Comparison of ENCODE assay signal across 8 mouse cellular contexts in the genomic region with DNA sequence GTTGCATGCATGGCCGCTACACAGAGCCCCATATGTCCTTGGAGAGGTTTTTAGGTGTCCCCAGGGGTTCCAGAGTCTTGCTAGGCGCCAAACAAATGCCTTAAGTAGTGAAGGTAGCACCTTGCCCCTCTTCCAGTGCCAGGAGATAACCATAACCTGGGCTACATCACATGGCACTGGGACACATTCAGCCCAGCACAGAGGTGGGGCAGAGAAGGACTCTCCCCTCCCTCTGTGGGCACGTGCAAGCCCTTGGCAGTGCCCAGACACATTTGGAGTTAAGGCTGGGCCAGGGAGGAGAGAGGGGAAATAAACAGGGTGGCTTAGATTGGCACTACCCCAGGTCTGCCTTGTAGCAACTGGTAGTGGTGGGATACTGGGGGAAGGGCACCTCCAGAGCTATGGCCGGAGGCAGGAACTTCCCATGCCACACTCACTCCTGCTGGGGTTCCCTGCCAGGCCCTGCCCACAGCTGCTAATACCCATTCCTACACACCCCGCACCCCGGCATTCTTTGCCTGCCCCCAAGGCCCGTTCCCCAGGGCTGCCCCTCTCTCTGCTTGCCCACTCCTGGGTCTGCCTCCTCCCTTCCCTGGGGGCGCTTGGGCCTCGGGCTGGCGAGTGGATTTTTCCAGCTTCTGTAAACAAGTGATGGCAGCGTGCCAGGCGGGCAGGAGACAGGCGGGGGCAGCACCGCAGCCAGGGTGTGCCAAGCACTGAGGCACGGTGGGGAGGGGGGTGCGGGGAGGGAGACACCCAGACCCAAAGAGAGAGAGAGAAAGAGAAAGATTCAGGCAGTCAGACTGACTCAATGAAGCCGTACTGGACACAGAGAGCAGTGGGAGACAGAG. TPM values are rescaled to one million over a fixed set of nuclear protein-coding genes. Genes with fewer than 3 reads are reported as not detected.
DNase-seq lines count a peak whose midpoint lies in the region; ATAC-seq lines count a peak whose summit lies in the region.

No protein-coding gene starts in this region.

- 43% methylated on average over 16 of the region's 17 CpGs for whole genome bisulfite sequencing in embryonic facial prominence, embryonic 11.5 days
- 32% methylated on average over 16 of the region's 17 CpGs for whole genome bisulfite sequencing in heart, embryonic 10.5 days
- WGBS in limb, embryonic 15.5 days = 27% methylated on average over 17 of the region's 17 CpGs
- WGBS in midbrain, embryonic 16.5 days = 9% methylated on average over 17 of the region's 17 CpGs

- H3K4me2 ChIP-seq in embryonic facial prominence, embryonic 11.5 days (ENCODE audit: low read depth, low read length) = no peak overlapping the region
- H3K4me2 ChIP-seq in limb, embryonic 15.5 days = peak overlapping the region; percentile 39
- peak overlapping the region; percentile 93 for H3K4me2 ChIP-seq in midbrain, embryonic 16.5 days (ENCODE audit: low read length)

- peaks cover 22% of the 10 kb centered on the region for H3K4me1 ChIP-seq in embryonic facial prominence, embryonic 11.5 days (ENCODE audit: control insufficient read depth, insufficient read depth, low read length)
- peaks cover 98% of the 10 kb centered on the region for H3K4me1 ChIP-seq in heart, embryonic 10.5 days
- H3K4me1 ChIP-seq in limb, embryonic 15.5 days = peaks cover 94% of the 10 kb centered on the region
- H3K4me1 ChIP-seq in midbrain, embryonic 16.5 days (ENCODE audit: control insufficient read depth, insufficient read depth, low read length) = peaks cover 91% of the 10 kb centered on the region

- no peaks in the 10 kb centered on the region for H3K9me3 ChIP-seq in embryonic facial prominence, embryonic 11.5 days (replicated peaks; ENCODE audit: control insufficient read depth, low read length)
- no peaks in the 10 kb centered on the region for H3K9me3 ChIP-seq in heart, embryonic 10.5 days
- H3K9me3 ChIP-seq in limb, embryonic 15.5 days = no peaks in the 10 kb centered on the region
- H3K9me3 ChIP-seq in midbrain, embryonic 16.5 days (replicated peaks; ENCODE audit: control insufficient read depth, low read length, poor library complexity, severe bottlenecking) = no peaks in the 10 kb centered on the region

- no peaks in the 10 kb centered on the region for H3K36me3 ChIP-seq in embryonic facial prominence, embryonic 11.5 days (replicated peaks; ENCODE audit: control insufficient read depth, insufficient read depth, low read depth, low read length)
- peaks cover 13% of the 10 kb centered on the region for H3K36me3 ChIP-seq in heart, embryonic 10.5 days
- H3K36me3 ChIP-seq in limb, embryonic 15.5 days = peaks cover 8% of the 10 kb centered on the region; the same call in 1 of the 2 replicates
- peaks cover 13% of the 10 kb centered on the region for H3K36me3 ChIP-seq in midbrain, embryonic 16.5 days (ENCODE audit: control insufficient read depth, insufficient read depth, low read length)

- ATAC-seq in embryonic facial prominence, embryonic 11.5 days (replicated peaks; ENCODE audit: insufficient number of reproducible peaks, low FRiP score, low TSS enrichment, low read depth) = no peak
- peak; percentile 35 for ATAC-seq in limb, embryonic 15.5 days (ENCODE audit: insufficient number of reproducible peaks, low FRiP score, low TSS enrichment, low read depth)
- ATAC-seq in midbrain, embryonic 16.5 days = peak; percentile 56
- no peak for ATAC-seq in activated CD4-positive, CD25-positive, alpha-beta regulatory T cell, adult 4 months

- H3K9ac ChIP-seq in embryonic facial prominence, embryonic 11.5 days (replicated peaks; ENCODE audit: low read length) = peak overlapping the region; percentile 34
- H3K9ac ChIP-seq in limb, embryonic 15.5 days = 0 out of 2 replicates have a peak overlapping the region, but pooled peaks have one; percentile 2
- H3K9ac ChIP-seq in midbrain, embryonic 16.5 days (ENCODE audit: low read depth, low read length) = peak overlapping the region; percentile 63

- H3K27ac ChIP-seq in embryonic facial prominence, embryonic 11.5 days (replicated peaks; ENCODE audit: low read depth, low read length) = no peak overlapping the region
- peak overlapping the region; percentile 90 for H3K27ac ChIP-seq in heart, embryonic 10.5 days
- peak overlapping the region; percentile 86 for H3K27ac ChIP-seq in limb, embryonic 15.5 days
- peak overlapping the region; percentile 97 for H3K27ac ChIP-seq in midbrain, embryonic 16.5 days (ENCODE audit: low read length)

- peak; percentile 84 for DNase-seq in ovary, adult 18-20 months (ENCODE audit: low spot score)
- no peak for DNase-seq in ovary, postnatal 10 days (ENCODE audit: low spot score)
- DNase-seq in embryonic facial prominence, embryonic 11.5 days (ENCODE audit: low spot score) = no peak
- DNase-seq in heart, embryonic 10.5 days (ENCODE audit: low spot score) = no peak
- peak; percentile 81 for DNase-seq in kidney, adult 9 months

- no peak overlapping the region for H3K4me3 ChIP-seq in embryonic facial prominence, embryonic 11.5 days (ENCODE audit: low read depth, low read length)
- peak overlapping the region; percentile 41 for H3K4me3 ChIP-seq in heart, embryonic 10.5 days
- peak overlapping the region; percentile 9; the same call in 1 of the 2 replicates for H3K4me3 ChIP-seq in limb, embryonic 15.5 days
- 0 out of 2 replicates have a peak overlapping the region, but pooled peaks have one; percentile 5 for H3K4me3 ChIP-seq in midbrain, embryonic 16.5 days (ENCODE audit: low read depth, low read length)

- H3K27me3 ChIP-seq in embryonic facial prominence, embryonic 11.5 days (ENCODE audit: control insufficient read depth, insufficient read depth, low read length) = no peaks in the 10 kb centered on the region
- no peaks in the 10 kb centered on the region for H3K27me3 ChIP-seq in heart, embryonic 10.5 days (ENCODE audit: insufficient read depth, poor library complexity, severe bottlenecking)
- H3K27me3 ChIP-seq in limb, embryonic 15.5 days = no peaks in the 10 kb centered on the region
- H3K27me3 ChIP-seq in midbrain, embryonic 16.5 days (ENCODE audit: control insufficient read depth, insufficient read depth, low read depth, low read length) = no peaks in the 10 kb centered on the region

RNA-seq across cellular contexts. Expression of gene Thra, which starts 10.1 kb away (rescaled TPM):
- 19.7 and 20.3 TPM in 2 replicates for polyA plus RNA-seq in embryonic facial prominence, embryonic 11.5 days (2014; fragmentation: Nextera tagmentation; extraction: Ambion mirVana)
- polyA plus RNA-seq in heart, embryonic 10.5 days (2016; fragmentation: Nextera tagmentation; extraction: Ambion mirVana) = 19.2 and 23.2 TPM in 2 replicates
- polyA plus RNA-seq in limb, embryonic 15.5 days (2015; fragmentation: Nextera tagmentation; extraction: Ambion mirVana) = 38.4 and 39.6 TPM in 2 replicates
- polyA plus RNA-seq in midbrain, embryonic 16.5 days (2015; fragmentation: Nextera tagmentation; extraction: Ambion mirVana) = 139 and 149 TPM in 2 replicates
- 1 to 10 TPM; 1.4 to 3.5 TPM for polyA plus RNA-seq in activated CD4-positive, CD25-positive, alpha-beta regulatory T cell, adult 4 months (2017; shearing (Covaris generic))

RNA-seq across cellular contexts. Expression of gene Med24, which starts 21.3 kb away (rescaled TPM):
- polyA plus RNA-seq in embryonic facial prominence, embryonic 11.5 days (2014; fragmentation: Nextera tagmentation; extraction: Ambion mirVana) = 54.8 and 55.1 TPM in 2 replicates
- 54.6 and 56.5 TPM in 2 replicates for polyA plus RNA-seq in heart, embryonic 10.5 days (2016; fragmentation: Nextera tagmentation; extraction: Ambion mirVana)
- polyA plus RNA-seq in limb, embryonic 15.5 days (2015; fragmentation: Nextera tagmentation; extraction: Ambion mirVana) = 47.6 and 48.3 TPM in 2 replicates
- polyA plus RNA-seq in midbrain, embryonic 16.5 days (2015; fragmentation: Nextera tagmentation; extraction: Ambion mirVana) = 75.1 and 77.5 TPM in 2 replicates
- 10 to 100 TPM; 19.1 to 27.9 TPM for polyA plus RNA-seq in activated CD4-positive, CD25-positive, alpha-beta regulatory T cell, adult 4 months (2017; shearing (Covaris generic))

RNA-seq across cellular contexts. Expression of gene Nr1d1, which starts 24.6 kb away (rescaled TPM):
- 0.69 and 1.2 TPM in 2 replicates for polyA plus RNA-seq in embryonic facial prominence, embryonic 11.5 days (2014; fragmentation: Nextera tagmentation; extraction: Ambion mirVana)
- polyA plus RNA-seq in heart, embryonic 10.5 days (2016; fragmentation: Nextera tagmentation; extraction: Ambion mirVana) = 3.6 and 5.9 TPM in 2 replicates
- polyA plus RNA-seq in limb, embryonic 15.5 days (2015; fragmentation: Nextera tagmentation; extraction: Ambion mirVana) = 1.2 TPM in 2 replicates
- 3.5 and 5.2 TPM in 2 replicates for polyA plus RNA-seq in midbrain, embryonic 16.5 days (2015; fragmentation: Nextera tagmentation; extraction: Ambion mirVana)
- polyA plus RNA-seq in activated CD4-positive, CD25-positive, alpha-beta regulatory T cell, adult 4 months (2017; shearing (Covaris generic)) = 1 to 10 TPM; 2.9 to 5.4 TPM

RNA-seq across cellular contexts. Expression of gene Msl1, which starts 44.7 kb away (rescaled TPM):
- polyA plus RNA-seq in embryonic facial prominence, embryonic 11.5 days (2014; fragmentation: Nextera tagmentation; extraction: Ambion mirVana) = 20.2 and 22.0 TPM in 2 replicates
- polyA plus RNA-seq in heart, embryonic 10.5 days (2016; fragmentation: Nextera tagmentation; extraction: Ambion mirVana) = 14.0 and 21.6 TPM in 2 replicates
- 22.9 and 25.8 TPM in 2 replicates for polyA plus RNA-seq in limb, embryonic 15.5 days (2015; fragmentation: Nextera tagmentation; extraction: Ambion mirVana)
- 29.2 and 33.2 TPM in 2 replicates for polyA plus RNA-seq in midbrain, embryonic 16.5 days (2015; fragmentation: Nextera tagmentation; extraction: Ambion mirVana)
- polyA plus RNA-seq in activated CD4-positive, CD25-positive, alpha-beta regulatory T cell, adult 4 months (2017; shearing (Covaris generic)) = 10 to 100 TPM; 19.9 to 22.0 TPM

RNA-seq across cellular contexts. Expression of gene Csf3, which starts 49.5 kb away (rescaled TPM):
- polyA plus RNA-seq in embryonic facial prominence, embryonic 11.5 days (2014; fragmentation: Nextera tagmentation; extraction: Ambion mirVana) = not detected in 2 replicates
- not detected in 2 replicates for polyA plus RNA-seq in heart, embryonic 10.5 days (2016; fragmentation: Nextera tagmentation; extraction: Ambion mirVana)
- 0.10 TPM in 1 of 2 replicates, not detected in the other for polyA plus RNA-seq in limb, embryonic 15.5 days (2015; fragmentation: Nextera tagmentation; extraction: Ambion mirVana)
- polyA plus RNA-seq in midbrain, embryonic 16.5 days (2015; fragmentation: Nextera tagmentation; extraction: Ambion mirVana) = not detected in 2 replicates
- not detected for polyA plus RNA-seq in activated CD4-positive, CD25-positive, alpha-beta regulatory T cell, adult 4 months (2017; shearing (Covaris generic))

Comparison
In these comparisons a context has a peak if more than half of its experiments do, and no peak if none do; other contexts are left out.
1. DNase-seq: peak in ovary, adult 18-20 months (single experiment) and kidney, adult 9 months (single experiment); none in ovary, postnatal 10 days (single experiment), embryonic facial prominence, embryonic 11.5 days (single experiment) and heart, embryonic 10.5 days (single experiment).
2. ATAC-seq: peak in limb, embryonic 15.5 days (single experiment) and midbrain, embryonic 16.5 days (single experiment); none in embryonic facial prominence, embryonic 11.5 days (single experiment) and activated CD4-positive, CD25-positive, alpha-beta regulatory T cell, adult 4 months (single experiment).
3. H3K9ac ChIP-seq: peak in every context shown above with its lines; median percentile 63 in midbrain, embryonic 16.5 days; 34 in embryonic facial prominence, embryonic 11.5 days; 2 in limb, embryonic 15.5 days.